Mouse (Mus musculus) spleen, adult 2 months (tissue): ENCODE data around the gene Enox2.

Source experiments
- CTCF ChIP-seq: fragments of 200-500 bp; IDR thresholded peaks from 2 replicates; pipeline ENCODE4 v1.5.1; 2011; ENCODE audit warnings: mild to moderate bottlenecking, inconsistent platforms; ENCODE audit not compliant: insufficient read depth, insufficient read length, insufficient replicate concordance; ENCODE audit errors: extremely low read depth
- POLR2A ChIP-seq: fragments of 200-500 bp; IDR thresholded peaks from 2 replicates; pipeline ENCODE4 v1.6.1; 2011; ENCODE audit warnings: low read depth, low read length, inconsistent platforms

- no peak for TF ChIP-seq CTCF
- peak; percentile 67 for TF ChIP-seq POLR2A
Measured at GRCm38 (mm10) chrX:49287700-49288563, at the start of gene Enox2.
